Mouse (Mus musculus) intestine, postnatal 0 days (tissue): Measurements from ENCODE around the gene Hmgn5. TPM values are rescaled to one million over a fixed set of nuclear protein-coding genes. Genes with fewer than 3 reads are reported as not detected.

ENCODE experiments used
- ATAC-seq: fragments of 200-750 bp; cut with Nextera tagmentation; 2 replicates; pipeline ENCODE4 v1.8.0; 2017; ENCODE audit warnings: mild to moderate bottlenecking, moderate TSS enrichment, moderate library complexity
- H3K27ac ChIP-seq: fragments of 300-500 bp; sonication (generic); 2 replicates; pipeline ENCODE4 v1.5.1; 2014; ENCODE audit warnings: mild to moderate bottlenecking, low read depth, low read length, moderate library complexity
- H3K27me3 ChIP-seq: fragments of 300-500 bp; sonication (generic); replicated peaks from 2 replicates; pipeline ENCODE4 v1.6.1; 2014; ENCODE audit warnings: low read length, mixed read lengths; ENCODE audit not compliant: control insufficient read depth, insufficient read depth
- H3K36me3 ChIP-seq: fragments of 300-500 bp; sonication (generic); 2 replicates; pipeline ENCODE4 v1.6.1; 2014; ENCODE audit warnings: mild to moderate bottlenecking, moderate library complexity; ENCODE audit not compliant: control insufficient read depth, insufficient read depth
- H3K4me1 ChIP-seq: fragments of 300-500 bp; sonication (generic); replicated peaks from 2 replicates; pipeline ENCODE4 v1.6.1; 2014; ENCODE audit warnings: antibody characterized with exemption, low read length, mixed read lengths; ENCODE audit not compliant: control insufficient read depth, insufficient read depth
- H3K4me2 ChIP-seq: fragments of 300-500 bp; sonication (generic); replicated peaks from 2 replicates; pipeline ENCODE4 v1.6.1; 2014; ENCODE audit warnings: low read depth, mild to moderate bottlenecking, moderate library complexity
- H3K4me3 ChIP-seq: fragments of 300-500 bp; sonication (generic); 2 replicates; pipeline ENCODE4 v1.5.1; 2014; ENCODE audit warnings: low read depth, low read length
- H3K9ac ChIP-seq: fragments of 300-500 bp; sonication (generic); 2 replicates; pipeline ENCODE4 v1.6.1; 2014; ENCODE audit warnings: mild to moderate bottlenecking, low read depth, low read length
- H3K9me3 ChIP-seq: fragments of 300-500 bp; sonication (generic); 2 replicates; pipeline ENCODE4 v1.6.1; 2016; ENCODE audit warnings: mixed run types; ENCODE audit not compliant: control insufficient read depth
- CTCF ChIP-seq: sonication (generic); IDR thresholded peaks from 2 replicates; pipeline ENCODE4 v1.5.1; 2016; ENCODE audit warnings: low read depth, mild to moderate bottlenecking, control low read depth, antibody characterized with exemption, moderate library complexity
- WGBS: fragments of 180-500 bp; shearing (Covaris S2); extraction: QIAGEN DNeasy Blood & Tissue Kit; methylation state at CpG from one replicate; pipeline ENCODE4 v1.1.7; 2014; 5-methylcytosine and 5-hydroxymethylcytosine counted together
- polyA plus RNA-seq: library from polyadenylated mRNA; unstranded; fragments of >200 nt; fragmentation: Nextera tagmentation; extraction: Ambion mirVana; gene quantifications from 2 replicates; pipeline ENCODE4 v1.2.1, GENCODE M21; 2015

Hmgn5 gene
- polyA plus RNA-seq = 24.1 and 25.8 TPM in 2 replicates

GRCm38 (mm10) chrX:109013283-109013682 lies at the start of gene Hmgn5:
Gene Hmgn5 (minus strand): TSS chrX:109013404.
- Histone ChIP-seq H3K4me1 (no peaks in the 10 kb centered on the region), H3K27me3 (no peaks in the 10 kb centered on the region), H3K36me3 (no peaks in the 10 kb centered on the region), H3K9ac (peak within 1 kb of the TSS; percentile 48; the same call in 1 of the 2 replicates), H3K4me3 (peak within 1 kb of the TSS; percentile 52), H3K27ac (peak within 1 kb of the TSS; percentile 90), H3K4me2 (peak within 1 kb of the TSS; percentile 73), H3K9me3 (no peaks in the 10 kb centered on the region)
- ATAC-seq = peak; percentile 99
- WGBS = 16% methylated on average over 25 of the region's 25 CpGs
- TF ChIP-seq CTCF = no peak

DNA sequence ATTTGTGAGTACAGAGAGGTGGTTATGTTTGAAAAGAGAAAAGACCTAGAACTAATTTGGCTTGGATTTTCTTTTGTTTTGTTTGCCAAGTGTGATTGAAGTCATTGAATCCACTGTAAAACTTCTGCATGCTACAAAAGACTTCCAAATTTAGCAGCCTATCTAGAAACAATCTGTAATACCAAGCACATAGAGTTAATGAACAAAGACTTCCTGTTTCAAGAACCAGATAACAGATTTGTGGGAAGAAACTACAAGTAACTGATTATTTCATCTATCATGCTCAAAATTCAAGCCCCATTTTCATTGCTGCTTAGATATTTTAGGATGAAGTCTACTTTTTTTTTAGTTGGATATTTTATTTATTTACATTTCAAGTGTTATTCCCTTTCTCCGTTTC lies 34.6 kb upstream of the Hmgn5 start:
- H3K27me3 ChIP-seq = no peaks in the 10 kb centered on the region
- no peak overlapping the region for H3K4me3 ChIP-seq
- no peak overlapping the region for H3K27ac ChIP-seq
- no peaks in the 10 kb centered on the region for H3K4me1 ChIP-seq
- H3K36me3 ChIP-seq = no peaks in the 10 kb centered on the region
- no peak for ATAC-seq
- WGBS = 57% methylated on average over 1 of the region's 1 CpGs
- no peak overlapping the region for H3K4me2 ChIP-seq
- H3K9me3 ChIP-seq = no peaks in the 10 kb centered on the region
- TF ChIP-seq CTCF = no peak
- no peak overlapping the region for H3K9ac ChIP-seq

GRCm38 (mm10) chrX:109026224-109026623 lies 13.0 kb upstream of the Hmgn5 start:
- H3K4me1 ChIP-seq = no peaks in the 10 kb centered on the region
- H3K27ac ChIP-seq = no peak overlapping the region
- TF ChIP-seq CTCF = no peak
- no peaks in the 10 kb centered on the region for H3K9me3 ChIP-seq
- H3K4me3 ChIP-seq = no peak overlapping the region
- H3K36me3 ChIP-seq = no peaks in the 10 kb centered on the region
- no peak for ATAC-seq
- no peak overlapping the region for H3K4me2 ChIP-seq
- no peaks in the 10 kb centered on the region for H3K27me3 ChIP-seq
- 58% methylated on average over 1 of the region's 1 CpGs for WGBS
- H3K9ac ChIP-seq = no peak overlapping the region

DNA sequence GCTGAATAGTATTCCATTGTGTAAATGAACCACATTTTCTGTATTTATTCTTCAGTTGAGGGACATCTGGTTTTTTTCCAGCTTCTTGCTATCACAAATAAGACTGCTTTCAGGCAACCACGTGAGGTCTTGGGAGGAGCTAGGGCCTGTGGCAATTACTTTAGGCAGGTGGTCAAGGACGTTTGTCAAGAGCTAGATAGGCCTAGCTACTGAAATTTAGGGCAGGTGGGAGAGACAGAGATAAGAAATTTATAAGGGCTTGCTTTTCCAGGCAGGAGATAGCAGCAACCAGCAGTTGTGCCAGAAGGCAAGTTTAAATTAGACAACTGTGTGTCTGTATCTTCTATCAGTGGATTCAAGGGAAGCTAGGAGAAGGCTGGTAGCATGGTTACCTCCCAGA lies 7.7 kb upstream of the Hmgn5 start:
- Histone ChIP-seq H3K9me3 (no peaks in the 10 kb centered on the region), H3K27me3 (no peaks in the 10 kb centered on the region), H3K4me1 (no peaks in the 10 kb centered on the region), H3K36me3 (no peaks in the 10 kb centered on the region), H3K27ac (no peak overlapping the region), H3K9ac (no peak overlapping the region), H3K4me2 (no peak overlapping the region), H3K4me3 (no peak overlapping the region)
- no peak for ATAC-seq
- 30% methylated on average over 2 of the region's 2 CpGs for whole genome bisulfite sequencing
- no peak for TF ChIP-seq CTCF

DNA sequence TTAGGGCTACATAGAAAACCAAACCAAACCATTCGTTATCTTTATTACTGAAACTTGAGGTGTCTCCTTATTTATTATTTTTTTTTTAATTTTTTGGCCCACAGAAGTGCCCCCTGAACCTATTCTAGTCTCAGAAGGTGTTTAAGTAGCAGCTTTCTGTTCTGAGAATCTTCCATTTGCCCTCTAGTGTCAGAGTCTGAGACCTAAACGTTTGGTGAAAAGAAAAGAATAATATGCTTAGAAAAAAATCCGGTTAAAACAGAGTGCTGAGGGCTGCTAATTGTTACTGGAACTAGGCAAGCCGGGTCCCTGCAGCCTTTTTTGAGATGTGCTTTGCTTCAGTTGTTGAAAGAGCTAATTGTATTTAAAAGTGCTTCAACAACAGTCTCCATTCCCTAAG lies 962 bp upstream of the Hmgn5 start:
- H3K27ac ChIP-seq = no peak overlapping the region; the same call in 1 of the 2 replicates
- ATAC-seq = no peak
- peak overlapping the region; percentile 48; the same call in 1 of the 2 replicates for H3K9ac ChIP-seq
- no peaks in the 10 kb centered on the region for H3K9me3 ChIP-seq
- no peaks in the 10 kb centered on the region for H3K4me1 ChIP-seq
- no peaks in the 10 kb centered on the region for H3K27me3 ChIP-seq
- no peak for TF ChIP-seq CTCF
- H3K4me2 ChIP-seq = peak overlapping the region; percentile 73
- no peaks in the 10 kb centered on the region for H3K36me3 ChIP-seq
- H3K4me3 ChIP-seq = peak overlapping the region; percentile 52
- WGBS = 30% methylated on average over 4 of the region's 4 CpGs

- Histone ChIP-seq H3K9ac (peak overlapping the region; percentile 48; the same call in 1 of the 2 replicates), H3K27me3 (no peaks in the 10 kb centered on the region), H3K4me1 (no peaks in the 10 kb centered on the region), H3K4me3 (peak overlapping the region; percentile 52), H3K27ac (peak overlapping the region; percentile 90), H3K9me3 (no peaks in the 10 kb centered on the region), H3K36me3 (no peaks in the 10 kb centered on the region), H3K4me2 (peak overlapping the region; percentile 73)
- peak; percentile 62 for ATAC-seq
- TF ChIP-seq CTCF = no peak; the same call in 1 of the 2 replicates
- 16% methylated on average over 17 of the region's 17 CpGs for WGBS
Observed at GRCm38 (mm10) chrX:109013686-109014085, 482 bp upstream of the Hmgn5 start.
